In the genomic region with DNA sequence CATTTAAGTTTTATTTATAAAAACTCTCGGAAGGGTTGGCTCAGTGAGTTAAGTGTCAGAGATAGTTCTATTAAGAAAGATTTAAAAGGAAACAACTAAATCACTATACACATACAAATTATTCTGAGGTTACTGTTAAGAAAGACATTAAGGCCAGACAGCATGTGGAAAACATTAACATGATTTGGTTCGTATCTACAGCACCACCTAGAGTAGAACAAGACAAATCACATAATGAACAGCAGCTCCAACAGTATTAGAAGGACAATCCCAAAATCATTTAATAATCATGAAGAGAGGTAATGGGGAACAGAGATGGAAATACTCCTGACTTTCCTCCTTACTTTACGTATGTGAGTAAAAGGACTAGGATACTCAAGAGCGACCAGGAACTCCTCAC, we compare ENCODE assay signal across 12 mouse cellular contexts. TPM values are rescaled to one million over a fixed set of nuclear protein-coding genes. Genes with fewer than 3 reads are reported as not detected.
DNase-seq lines count a peak whose midpoint lies in the region; ATAC-seq and TF ChIP-seq lines count a peak whose summit lies in the region.
"Had no signal": no experiment of that assay in that cellular context is flagged by ENCODE, and none has a peak within 500 bp of the region (broad histone marks: within the 10 kb centered on the region; RNA-seq: fewer than 3 reads in every experiment).

No protein-coding gene starts in this region.

- 74% methylated on average over 4 of the region's 4 CpGs for WGBS in hindbrain, postnatal 0 days
- 85% methylated on average over 4 of the region's 4 CpGs for WGBS in hindbrain, embryonic 11.5 days
- 71% methylated on average over 4 of the region's 4 CpGs for WGBS in lung, postnatal 0 days
- WGBS in lung, adult 2 months: 60% methylated on average over 4 of the region's 4 CpGs
- 61% methylated on average over 4 of the region's 4 CpGs for WGBS in stomach, postnatal 0 days

- peak; percentile 42 for DNase-seq in hindbrain, postnatal 0 days (ENCODE audit: low spot score)
- no peak for DNase-seq in hindbrain, embryonic 11.5 days (ENCODE audit: low spot score)
- peak; percentile 41 for DNase-seq in lung, postnatal 0 days (ENCODE audit: low spot score)
- DNase-seq in lung, adult 2 months: no peak
- DNase-seq in brain, embryonic 14.5 days (ENCODE audit: low read depth): peak; percentile 25
- DNase-seq in stomach, postnatal 0 days (ENCODE audit: low spot score): no peak
- no peak for DNase-seq in thymus, postnatal 36 days
- DNase-seq: cerebellum, adult 18-20 months; right cerebral cortex, postnatal 25 days had no signal

- TF ChIP-seq EP300 in lung, postnatal 0 days (IDR thresholded peaks at IDR 0.05): no peak
- no peak for TF ChIP-seq EP300 in stomach, postnatal 0 days (optimal IDR thresholded peaks at IDR 0.05)

- H3K4me1 ChIP-seq in hindbrain, postnatal 0 days (ENCODE audit: insufficient read depth, low read length): no peaks in the 10 kb centered on the region
- H3K4me1 ChIP-seq in hindbrain, embryonic 11.5 days (replicated peaks; ENCODE audit: control insufficient read depth, insufficient read depth, low read length): no peaks in the 10 kb centered on the region
- no peaks in the 10 kb centered on the region for H3K4me1 ChIP-seq in lung, postnatal 0 days (ENCODE audit: insufficient read depth, low read depth, low read length)
- H3K4me1 ChIP-seq in lung, adult 2 months (ENCODE audit: control insufficient read depth, insufficient read depth, low read length): no peaks in the 10 kb centered on the region
- H3K4me1 ChIP-seq in stomach, postnatal 0 days (replicated peaks; ENCODE audit: control insufficient read depth, insufficient read depth): no peaks in the 10 kb centered on the region
- H3K4me1 ChIP-seq: embryonic facial prominence, embryonic 15.5 days had no signal

- peaks cover 11% of the 10 kb centered on the region; the same call in 1 of the 2 replicates for H3K36me3 ChIP-seq in hindbrain, postnatal 0 days (ENCODE audit: insufficient read depth, low read length)
- peaks cover 6% of the 10 kb centered on the region; the same call in 1 of the 2 replicates for H3K36me3 ChIP-seq in hindbrain, embryonic 11.5 days (ENCODE audit: control insufficient read depth, insufficient read depth, low read length)
- H3K36me3 ChIP-seq in lung, postnatal 0 days (ENCODE audit: insufficient read depth, low read length): peaks cover 10% of the 10 kb centered on the region
- peaks cover 6% of the 10 kb centered on the region; the same call in 1 of the 2 replicates for H3K36me3 ChIP-seq in stomach, postnatal 0 days (ENCODE audit: control insufficient read depth, insufficient read depth, low read length)

- H3K27me3 ChIP-seq in hindbrain, postnatal 0 days (ENCODE audit: insufficient read depth, low read length): no peaks in the 10 kb centered on the region
- H3K27me3 ChIP-seq in hindbrain, embryonic 11.5 days (ENCODE audit: control insufficient read depth, insufficient read depth, low read length): no peaks in the 10 kb centered on the region
- no peaks in the 10 kb centered on the region for H3K27me3 ChIP-seq in lung, postnatal 0 days (replicated peaks; ENCODE audit: insufficient read depth, low read length)
- H3K27me3 ChIP-seq in stomach, postnatal 0 days (ENCODE audit: control insufficient read depth, insufficient read depth, low read length): no peaks in the 10 kb centered on the region
- H3K27me3 ChIP-seq: embryonic facial prominence, embryonic 15.5 days had no signal

- no peak overlapping the region for H3K9ac ChIP-seq in hindbrain, postnatal 0 days (replicated peaks; ENCODE audit: low read length)
- H3K9ac ChIP-seq in hindbrain, embryonic 11.5 days (ENCODE audit: low read depth, low read length): no peak overlapping the region
- no peak overlapping the region for H3K9ac ChIP-seq in lung, postnatal 0 days (replicated peaks; ENCODE audit: low read depth)
- no peak overlapping the region for H3K9ac ChIP-seq in stomach, postnatal 0 days (ENCODE audit: low read length)
- H3K9ac ChIP-seq: embryonic facial prominence, embryonic 15.5 days; liver, embryonic 14.5 days had no signal

- no peak overlapping the region for H3K4me3 ChIP-seq in hindbrain, postnatal 0 days (ENCODE audit: low read length)
- H3K4me3 ChIP-seq in hindbrain, embryonic 11.5 days (ENCODE audit: low read depth, low read length): no peak overlapping the region
- H3K4me3 ChIP-seq in lung, postnatal 0 days (ENCODE audit: low read depth, low read length): no peak overlapping the region
- H3K4me3 ChIP-seq in lung, adult 2 months (replicated peaks; ENCODE audit: extremely low read depth, low read depth, low read length): no peak overlapping the region
- no peak overlapping the region for H3K4me3 ChIP-seq in stomach, postnatal 0 days (ENCODE audit: low read depth, low read length)
- H3K4me3 ChIP-seq: embryonic facial prominence, embryonic 15.5 days had no signal

- TF ChIP-seq POLR2A in lung, adult 2 months (IDR thresholded peaks at IDR 0.05; ENCODE audit: borderline replicate concordance, extremely low read depth, low read depth, low read length): no peak
- no peak for TF ChIP-seq POLR2A in brain, embryonic 14.5 days (IDR thresholded peaks at IDR 0.05; ENCODE audit: borderline replicate concordance, extremely low read depth, insufficient read depth, insufficient read length, poor library complexity, severe bottlenecking)

- no peak overlapping the region for H3K4me2 ChIP-seq in hindbrain, postnatal 0 days (ENCODE audit: low read depth, low read length)
- no peak overlapping the region for H3K4me2 ChIP-seq in hindbrain, embryonic 11.5 days (replicated peaks; ENCODE audit: low read depth, low read length)
- H3K4me2 ChIP-seq in lung, postnatal 0 days (replicated peaks; ENCODE audit: low read depth, low read length): no peak overlapping the region
- no peak overlapping the region for H3K4me2 ChIP-seq in stomach, postnatal 0 days (replicated peaks; ENCODE audit: low read depth)
- H3K4me2 ChIP-seq: embryonic facial prominence, embryonic 15.5 days had no signal

- ATAC-seq in hindbrain, postnatal 0 days: no peak
- no peak for ATAC-seq in hindbrain, embryonic 11.5 days (ENCODE audit: low FRiP score)
- ATAC-seq in lung, postnatal 0 days: no peak
- ATAC-seq in stomach, postnatal 0 days (ENCODE audit: low FRiP score, low TSS enrichment): no peak

- no peaks in the 10 kb centered on the region for H3K9me3 ChIP-seq in hindbrain, postnatal 0 days (ENCODE audit: low read length)
- H3K9me3 ChIP-seq in hindbrain, embryonic 11.5 days (ENCODE audit: control insufficient read depth, low read length): no peaks in the 10 kb centered on the region
- H3K9me3 ChIP-seq in lung, postnatal 0 days (ENCODE audit: low read length): no peaks in the 10 kb centered on the region
- no peaks in the 10 kb centered on the region for H3K9me3 ChIP-seq in stomach, postnatal 0 days (ENCODE audit: control insufficient read depth, low read length)
- H3K9me3 ChIP-seq: embryonic facial prominence, embryonic 15.5 days; G1E had no signal

- peak; percentile 52 for TF ChIP-seq CTCF in hindbrain, postnatal 0 days (IDR thresholded peaks at IDR 0.05; ENCODE audit: low read depth)
- TF ChIP-seq CTCF in lung, postnatal 0 days (IDR thresholded peaks at IDR 0.05): peak; percentile 62
- TF ChIP-seq CTCF in lung, adult 2 months (IDR thresholded peaks at IDR 0.05; ENCODE audit: insufficient read depth, low read length): no peak
- TF ChIP-seq CTCF in brain, embryonic 14.5 days (IDR thresholded peaks at IDR 0.05; ENCODE audit: borderline replicate concordance, extremely low read depth, insufficient read depth, insufficient read length): no peak
- peak; percentile 67 for TF ChIP-seq CTCF in stomach, postnatal 0 days (IDR thresholded peaks at IDR 0.05; ENCODE audit: low read depth)

- H3K27ac ChIP-seq in hindbrain, postnatal 0 days: no peak overlapping the region
- H3K27ac ChIP-seq in hindbrain, embryonic 11.5 days (ENCODE audit: low read depth, low read length): no peak overlapping the region
- no peak overlapping the region for H3K27ac ChIP-seq in lung, postnatal 0 days (ENCODE audit: low read length)
- H3K27ac ChIP-seq in stomach, postnatal 0 days (replicated peaks): no peak overlapping the region
- H3K27ac ChIP-seq: embryonic facial prominence, embryonic 15.5 days; liver, embryonic 14.5 days had no signal

RNA-seq across cellular contexts. Expression of a gene that starts 20.0 kb away (rescaled TPM):
- 43.7 and 56.9 TPM in 2 replicates for total RNA-seq in hindbrain, postnatal 0 days (2014; rRNA removed)
- 49.7 and 51.0 TPM in 2 replicates for polyA plus RNA-seq in hindbrain, postnatal 0 days (2015; fragmentation: Nextera tagmentation; extraction: Ambion mirVana)
- polyA plus RNA-seq in hindbrain, embryonic 11.5 days (2014; fragmentation: Nextera tagmentation; extraction: Ambion mirVana): 141 TPM in 2 replicates
- polyA plus RNA-seq in lung, postnatal 0 days (2015; fragmentation: Nextera tagmentation; extraction: Ambion mirVana): 31.0 and 38.1 TPM in 2 replicates
- 3.2 and 5.4 TPM in 2 replicates for polyA plus RNA-seq in lung, adult 2 months (2012; rRNA removed)
- 27.7 and 36.6 TPM in 2 replicates for polyA plus RNA-seq in brain, embryonic 14.5 days (2012; rRNA removed)
- 22.1 and 24.1 TPM in 2 replicates for polyA plus RNA-seq in stomach, postnatal 0 days (2015; fragmentation: Nextera tagmentation; extraction: Ambion mirVana)

Comparison
In these comparisons a context has a peak if more than half of its experiments do, and no peak if none do; other contexts are left out.
1. DNase-seq: peak in hindbrain, postnatal 0 days (single experiment), lung, postnatal 0 days (single experiment) and brain, embryonic 14.5 days (single experiment); none in hindbrain, embryonic 11.5 days (single experiment), lung, adult 2 months (single experiment), stomach, postnatal 0 days (single experiment) and thymus, postnatal 36 days (0 of 2).
2. CTCF ChIP-seq: peak in hindbrain, postnatal 0 days (single experiment), lung, postnatal 0 days (single experiment) and stomach, postnatal 0 days (single experiment); none in lung, adult 2 months (single experiment) and brain, embryonic 14.5 days (single experiment).